Mouse (Mus musculus) erythroid progenitor cell, adult 5-6 weeks (primary cell): ENCODE results near the gene Tnfsf13. TPM values are rescaled to one million over a fixed set of nuclear protein-coding genes. Genes with fewer than 3 reads are reported as not detected.

Source experiments
- ATAC-seq: replicated peaks from 2 replicates; pipeline ENCODE4 v1.8.0; 2016; ENCODE audit warnings: moderate number of reproducible peaks, mild to moderate bottlenecking, moderate TSS enrichment, inconsistent platforms; ENCODE audit not compliant: poor library complexity, low FRiP score, severe bottlenecking
- total RNA-seq, 2 experiments: library from RNA; stranded (forward) in 1 of 2; stranded (reverse) in 1 of 2; fragments of 150-400 nt in 1 of 2; fragments of 186-747, 209-891 nt in 1 of 2; gene quantifications; 2 replicates each; pipeline versions ENCODE4 v1.2.3 to v1.2.4; 2015 to 2017; ENCODE audit warnings: low replicate concordance in 2 of 2

Gene Tnfsf13
- total RNA-seq, 2 experiments from 2014 or later, result not detected

DNA sequence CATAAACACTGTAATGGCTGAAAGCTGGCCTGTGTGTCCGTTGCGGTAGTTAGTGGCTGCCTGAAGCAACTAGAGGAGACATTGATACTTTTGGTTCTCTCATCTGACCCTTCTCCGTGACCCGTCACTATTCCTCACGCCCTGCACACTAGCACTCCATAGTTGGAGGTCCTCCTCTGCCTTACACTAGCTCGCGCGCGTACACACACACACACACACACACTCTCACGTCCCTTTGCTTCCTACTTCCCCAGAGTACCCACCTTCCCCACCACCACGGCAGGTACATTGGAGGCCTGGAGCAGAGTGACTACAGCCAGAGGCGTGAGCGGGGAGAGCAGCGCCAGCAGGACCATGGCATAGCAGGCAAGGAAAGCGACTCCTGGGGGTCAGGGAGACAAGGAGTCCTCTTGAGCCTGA, 28.1 kb downstream of the Tnfsf13 start:
- ATAC-seq, result no peak

DNA sequence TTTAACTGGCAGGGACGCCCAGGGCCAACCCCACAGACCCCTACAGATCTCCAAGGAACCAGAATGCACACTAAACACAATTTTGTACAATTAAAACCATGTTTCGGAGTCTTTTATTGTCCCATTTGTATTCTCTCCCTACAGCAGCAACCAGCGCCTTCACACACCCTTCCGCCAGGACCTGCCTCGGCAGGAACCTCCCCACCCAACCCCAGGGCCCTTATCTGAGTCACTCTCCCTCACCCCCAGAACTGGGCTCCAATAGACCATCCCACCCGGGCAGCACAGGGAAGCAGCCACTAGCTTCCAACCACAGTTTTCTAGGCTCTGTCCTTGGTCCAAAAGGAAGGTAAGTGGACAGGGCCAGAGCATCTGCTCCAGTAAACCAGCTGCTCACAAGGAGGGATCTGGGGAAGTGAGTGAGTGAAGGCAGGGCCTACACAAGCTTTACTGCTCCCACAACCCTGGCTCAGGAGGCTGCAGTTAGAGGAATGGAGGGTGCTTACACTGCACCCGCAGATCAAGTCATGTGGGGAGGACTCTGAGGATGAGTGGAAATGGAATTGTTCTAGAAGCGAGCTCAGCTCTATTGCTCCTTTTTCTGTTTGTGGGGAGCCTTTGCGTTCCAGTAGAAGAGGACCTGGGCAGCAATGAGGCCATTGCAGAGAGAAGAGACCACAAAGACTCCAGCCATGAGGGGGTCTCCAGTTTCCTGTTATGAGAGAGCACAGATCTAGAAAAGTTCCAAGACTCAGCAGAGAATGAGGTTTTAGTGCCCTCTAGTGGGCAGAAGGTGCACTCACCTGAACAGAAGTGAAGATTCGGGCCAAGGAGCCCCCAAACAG, 28.7 kb downstream of the Tnfsf13 start:
- peak; percentile 57 for ATAC-seq

DNA sequence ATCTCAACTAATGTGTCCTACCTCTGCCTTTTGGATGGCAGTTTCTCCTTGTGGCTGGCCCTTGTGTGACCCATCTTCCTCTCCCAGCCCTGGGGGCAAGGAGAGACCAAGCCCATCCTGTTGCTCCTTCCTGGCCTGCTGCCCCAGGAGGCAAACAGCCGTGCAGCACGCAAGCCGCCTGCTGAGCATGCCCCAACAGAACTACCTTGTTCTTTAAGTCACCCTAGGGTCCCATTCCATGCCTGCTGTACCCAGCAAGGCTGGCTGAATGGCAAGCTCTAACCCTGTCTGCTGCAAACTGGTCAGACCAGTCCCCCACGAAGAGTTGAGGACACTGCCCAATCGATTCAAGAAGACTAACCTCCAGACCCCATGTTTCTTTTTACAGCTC, 29.5 kb downstream of the Tnfsf13 start:
- no peak for ATAC-seq

GRCm38 (mm10) chr11:69655264-69656064, 30.1 kb downstream of the Tnfsf13 start, which contains the start of gene Sox15:
Gene Sox15 (plus strand): TSS chr11:69655314.
- peak; percentile 57 for ATAC-seq

GRCm38 (mm10) chr11:69654760-69655159, 30.8 kb downstream of the Tnfsf13 start:
- no peak for ATAC-seq

DNA sequence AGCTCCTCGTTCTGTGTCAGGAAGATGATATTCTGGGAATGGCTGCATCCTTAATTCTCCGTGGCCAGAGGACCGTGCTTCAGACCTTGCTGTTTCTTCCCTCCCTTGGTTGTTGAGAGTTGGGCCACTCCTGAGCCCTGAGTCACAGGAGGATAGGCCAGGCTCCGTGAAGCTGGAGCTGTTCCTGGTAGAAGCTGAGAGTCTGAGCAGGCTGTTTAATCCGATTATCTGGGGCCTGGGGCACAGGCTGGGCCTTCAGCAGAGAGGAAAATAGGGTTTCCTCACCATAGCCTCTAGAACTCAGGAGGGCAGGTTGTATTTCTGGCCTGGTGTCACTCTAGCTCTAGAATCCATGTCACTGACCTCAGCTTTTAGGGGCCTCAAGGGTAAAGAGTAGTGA, 32.2 kb downstream of the Tnfsf13 start:
- ATAC-seq, result no peak

DNA sequence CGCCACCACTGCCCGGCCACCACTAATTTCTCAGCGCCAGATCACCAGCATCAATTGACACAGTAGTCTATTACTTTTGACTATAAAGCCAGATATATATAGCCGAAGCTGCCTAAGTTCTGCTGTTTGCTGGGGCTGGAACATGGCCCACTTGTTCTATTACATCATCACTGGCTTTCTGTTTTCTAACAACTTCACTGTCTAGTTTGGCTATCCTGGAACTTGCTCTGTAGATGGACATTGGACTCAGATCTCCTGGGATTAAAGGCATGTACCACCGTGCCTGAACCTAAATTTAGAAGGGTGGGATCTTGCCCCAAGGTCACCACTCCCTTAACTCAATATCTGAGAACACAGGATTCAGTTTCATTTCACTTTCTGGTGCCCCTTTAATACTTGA, 39.7 kb downstream of the Tnfsf13 start:
- ATAC-seq, result no peak

- ATAC-seq, result no peak
Measured at GRCm38 (mm10) chr11:69635471-69635870, 50.1 kb downstream of the Tnfsf13 start.

DNA sequence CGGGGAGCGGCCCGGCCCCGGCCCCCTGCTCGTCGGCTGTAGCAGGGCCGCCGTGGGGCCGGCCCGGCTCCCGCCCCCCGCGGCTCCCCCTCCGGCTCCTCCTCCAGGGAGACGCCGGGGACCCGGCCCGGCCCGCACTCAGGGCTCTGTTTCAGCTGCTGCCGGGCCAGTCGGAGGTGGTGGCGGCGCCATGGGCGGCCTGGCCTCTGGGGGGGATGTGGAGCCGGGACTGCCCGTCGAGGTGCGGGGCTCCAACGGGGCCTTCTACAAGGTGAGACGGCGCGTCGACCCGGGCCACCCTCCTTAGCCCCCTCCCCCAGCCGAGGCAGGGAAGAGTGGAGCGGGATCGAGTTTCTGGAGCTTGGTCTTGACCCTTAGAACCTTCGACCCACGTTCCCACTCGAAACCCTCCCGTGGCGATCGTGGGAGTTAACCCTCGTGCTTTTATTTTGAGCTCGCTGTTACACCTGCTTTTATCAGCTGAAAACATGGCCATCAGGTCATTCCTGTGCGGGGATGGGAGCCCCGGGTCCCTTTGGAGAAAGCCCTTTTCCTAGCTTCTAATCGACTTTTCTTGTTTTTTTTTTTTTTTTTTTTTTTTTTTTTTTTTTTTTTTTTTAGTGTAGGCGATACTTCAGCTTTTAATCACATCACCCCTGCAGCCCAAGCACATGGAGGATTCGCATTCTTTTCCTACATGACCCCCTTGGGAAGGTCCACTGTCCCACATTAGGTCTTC, 52.3 kb downstream of the Tnfsf13 start:
- ATAC-seq, result peak; percentile 43

Other genes starting within 250 kb of the Tnfsf13 start
Only the 30 nearest of the 35 such genes appear.
- not detected in 2 replicates for gene Dnah2, start 136.7 kb downstream of the Tnfsf13 start, total RNA-seq (2015; ENCODE audit: low replicate concordance)
- 0.13 TPM in 1 of 2 replicates, not detected in the other for gene Dnah2, start 136.7 kb downstream of the Tnfsf13 start, total RNA-seq (2017; ENCODE audit: low replicate concordance)
- 2.5 and 2.9 TPM in 2 replicates for gene Efnb3, start 125.6 kb downstream of the Tnfsf13 start, total RNA-seq (2015; ENCODE audit: low replicate concordance)
- gene Efnb3, start 125.6 kb downstream of the Tnfsf13 start, total RNA-seq (2017; ENCODE audit: low replicate concordance), result 0.77 and 1.1 TPM in 2 replicates
- 13.8 and 48.3 TPM in 2 replicates for gene Wrap53, start 105.5 kb downstream of the Tnfsf13 start, total RNA-seq (2015; ENCODE audit: low replicate concordance)
- gene Wrap53, start 105.5 kb downstream of the Tnfsf13 start, total RNA-seq (2017; ENCODE audit: low replicate concordance), result 13.5 and 18.4 TPM in 2 replicates
- 38.2 and 75.9 TPM in 2 replicates for gene Trp53, start 105.4 kb downstream of the Tnfsf13 start, total RNA-seq (2015; ENCODE audit: low replicate concordance)
- gene Trp53, start 105.4 kb downstream of the Tnfsf13 start, total RNA-seq (2017; ENCODE audit: low replicate concordance), result 12.2 TPM in 2 replicates
- gene Atp1b2, start 79.8 kb downstream of the Tnfsf13 start, total RNA-seq (2015; ENCODE audit: low replicate concordance), result 20.9 and 36.5 TPM in 2 replicates
- 3.5 and 4.5 TPM in 2 replicates for gene Atp1b2, start 79.8 kb downstream of the Tnfsf13 start, total RNA-seq (2017; ENCODE audit: low replicate concordance)
- gene Shbg, start 67.9 kb downstream of the Tnfsf13 start, total RNA-seq (2015; ENCODE audit: low replicate concordance), result not detected in 2 replicates
- gene Shbg, start 67.9 kb downstream of the Tnfsf13 start, total RNA-seq (2017; ENCODE audit: low replicate concordance), result not detected in 2 replicates
- gene Sat2, start 63.8 kb downstream of the Tnfsf13 start, total RNA-seq (2015; ENCODE audit: low replicate concordance), result not detected in 2 replicates
- not detected in 2 replicates for gene Sat2, start 63.8 kb downstream of the Tnfsf13 start, total RNA-seq (2017; ENCODE audit: low replicate concordance)
- 18.0 and 24.9 TPM in 2 replicates for gene Fxr2, start 52.8 kb downstream of the Tnfsf13 start, total RNA-seq (2015; ENCODE audit: low replicate concordance)
- gene Fxr2, start 52.8 kb downstream of the Tnfsf13 start, total RNA-seq (2017; ENCODE audit: low replicate concordance), result 42.4 and 44.2 TPM in 2 replicates
- gene Sox15, start 30.5 kb downstream of the Tnfsf13 start, total RNA-seq (2015; ENCODE audit: low replicate concordance), result not detected in 2 replicates
- gene Sox15, start 30.5 kb downstream of the Tnfsf13 start, total RNA-seq (2017; ENCODE audit: low replicate concordance), result not detected in 2 replicates
- gene Mpdu1, start 23.1 kb downstream of the Tnfsf13 start, total RNA-seq (2015; ENCODE audit: low replicate concordance), result 12.2 and 16.2 TPM in 2 replicates
- 17.7 and 28.4 TPM in 2 replicates for gene Mpdu1, start 23.1 kb downstream of the Tnfsf13 start, total RNA-seq (2017; ENCODE audit: low replicate concordance)
- 65.0 and 66.7 TPM in 2 replicates for gene Cd68, start 19.6 kb downstream of the Tnfsf13 start, total RNA-seq (2015; ENCODE audit: low replicate concordance)
- gene Cd68, start 19.6 kb downstream of the Tnfsf13 start, total RNA-seq (2017; ENCODE audit: low replicate concordance), result 39.1 and 47.7 TPM in 2 replicates
- gene Eif4a1, start 13.4 kb downstream of the Tnfsf13 start, total RNA-seq (2015; ENCODE audit: low replicate concordance), result 233 and 247 TPM in 2 replicates
- gene Eif4a1, start 13.4 kb downstream of the Tnfsf13 start, total RNA-seq (2017; ENCODE audit: low replicate concordance), result 229 and 230 TPM in 2 replicates
- 32.3 and 41.8 TPM in 2 replicates for gene Senp3, start 3.7 kb downstream of the Tnfsf13 start, total RNA-seq (2015; ENCODE audit: low replicate concordance)
- 24.8 and 43.4 TPM in 2 replicates for gene Senp3, start 3.7 kb downstream of the Tnfsf13 start, total RNA-seq (2017; ENCODE audit: low replicate concordance)
- gene Tnfsf12, start 10.1 kb upstream of the Tnfsf13 start, total RNA-seq (2015; ENCODE audit: low replicate concordance), result 1.3 and 7.2 TPM in 2 replicates
- gene Tnfsf12, start 10.1 kb upstream of the Tnfsf13 start, total RNA-seq (2017; ENCODE audit: low replicate concordance), result not detected in 2 replicates
- gene Tnfsfm13, start 10.3 kb upstream of the Tnfsf13 start, total RNA-seq (2015; ENCODE audit: low replicate concordance), result 1.8 TPM in 1 of 2 replicates, not detected in the other
- 6.4 and 9.4 TPM in 2 replicates for gene Tnfsfm13, start 10.3 kb upstream of the Tnfsf13 start, total RNA-seq (2017; ENCODE audit: low replicate concordance)
- gene Polr2a, start 72.9 kb upstream of the Tnfsf13 start, total RNA-seq (2015; ENCODE audit: low replicate concordance), result 124 and 145 TPM in 2 replicates
- gene Polr2a, start 72.9 kb upstream of the Tnfsf13 start, total RNA-seq (2017; ENCODE audit: low replicate concordance), result 131 and 162 TPM in 2 replicates
- gene Slc35g3, start 76.2 kb upstream of the Tnfsf13 start, total RNA-seq (2015; ENCODE audit: low replicate concordance), result not detected in 2 replicates
- gene Slc35g3, start 76.2 kb upstream of the Tnfsf13 start, total RNA-seq (2017; ENCODE audit: low replicate concordance), result not detected in 2 replicates
- 2.9 and 3.8 TPM in 2 replicates for gene Zbtb4, start 80.1 kb upstream of the Tnfsf13 start, total RNA-seq (2015; ENCODE audit: low replicate concordance)
- 0.77 and 3.0 TPM in 2 replicates for gene Zbtb4, start 80.1 kb upstream of the Tnfsf13 start, total RNA-seq (2017; ENCODE audit: low replicate concordance)
- gene Chrnb1, start 110.2 kb upstream of the Tnfsf13 start, total RNA-seq (2015; ENCODE audit: low replicate concordance), result not detected in 2 replicates
- gene Chrnb1, start 110.2 kb upstream of the Tnfsf13 start, total RNA-seq (2017; ENCODE audit: low replicate concordance), result 0.77 TPM in 1 of 2 replicates, not detected in the other
- not detected in 2 replicates for gene Fgf11, start 116.1 kb upstream of the Tnfsf13 start, total RNA-seq (2015; ENCODE audit: low replicate concordance)
- not detected in 2 replicates for gene Fgf11, start 116.1 kb upstream of the Tnfsf13 start, total RNA-seq (2017; ENCODE audit: low replicate concordance)
- not detected in 2 replicates for gene Tmem102, start 119.8 kb upstream of the Tnfsf13 start, total RNA-seq (2015; ENCODE audit: low replicate concordance)
- not detected in 2 replicates for gene Tmem102, start 119.8 kb upstream of the Tnfsf13 start, total RNA-seq (2017; ENCODE audit: low replicate concordance)
- gene Gm39566, start 129.5 kb upstream of the Tnfsf13 start, total RNA-seq (2015; ENCODE audit: low replicate concordance), result not detected in 2 replicates
- not detected in 2 replicates for gene Gm39566, start 129.5 kb upstream of the Tnfsf13 start, total RNA-seq (2017; ENCODE audit: low replicate concordance)
- gene Spem2, start 132.7 kb upstream of the Tnfsf13 start, total RNA-seq (2015; ENCODE audit: low replicate concordance), result not detected in 2 replicates
- gene Spem2, start 132.7 kb upstream of the Tnfsf13 start, total RNA-seq (2017; ENCODE audit: low replicate concordance), result not detected in 2 replicates
- not detected in 2 replicates for gene Spem1, start 136.4 kb upstream of the Tnfsf13 start, total RNA-seq (2015; ENCODE audit: low replicate concordance)
- gene Spem1, start 136.4 kb upstream of the Tnfsf13 start, total RNA-seq (2017; ENCODE audit: low replicate concordance), result not detected in 2 replicates
- gene Nlgn2, start 152.0 kb upstream of the Tnfsf13 start, total RNA-seq (2015; ENCODE audit: low replicate concordance), result 0.72 and 0.84 TPM in 2 replicates
- 0.08 and 0.26 TPM in 2 replicates for gene Nlgn2, start 152.0 kb upstream of the Tnfsf13 start, total RNA-seq (2017; ENCODE audit: low replicate concordance)
- gene Tmem256, start 152.7 kb upstream of the Tnfsf13 start, total RNA-seq (2015; ENCODE audit: low replicate concordance), result 258 and 276 TPM in 2 replicates
- 123 and 303 TPM in 2 replicates for gene Tmem256, start 152.7 kb upstream of the Tnfsf13 start, total RNA-seq (2017; ENCODE audit: low replicate concordance)
- 24.9 and 26.0 TPM in 2 replicates for gene Plscr3, start 160.6 kb upstream of the Tnfsf13 start, total RNA-seq (2015; ENCODE audit: low replicate concordance)
- gene Plscr3, start 160.6 kb upstream of the Tnfsf13 start, total RNA-seq (2017; ENCODE audit: low replicate concordance), result 15.1 and 27.7 TPM in 2 replicates
- gene Tnk1, start 172.9 kb upstream of the Tnfsf13 start, total RNA-seq (2015; ENCODE audit: low replicate concordance), result 5.9 and 6.8 TPM in 2 replicates
- 7.3 and 8.1 TPM in 2 replicates for gene Tnk1, start 172.9 kb upstream of the Tnfsf13 start, total RNA-seq (2017; ENCODE audit: low replicate concordance)
- gene Tmem95, start 192.2 kb upstream of the Tnfsf13 start, total RNA-seq (2015; ENCODE audit: low replicate concordance), result not detected in 2 replicates
- not detected in 2 replicates for gene Tmem95, start 192.2 kb upstream of the Tnfsf13 start, total RNA-seq (2017; ENCODE audit: low replicate concordance)
- gene Kctd11, start 195.6 kb upstream of the Tnfsf13 start, total RNA-seq (2015; ENCODE audit: low replicate concordance), result 0.72 and 0.84 TPM in 2 replicates
- gene Kctd11, start 195.6 kb upstream of the Tnfsf13 start, total RNA-seq (2017; ENCODE audit: low replicate concordance), result 0.13 TPM in 1 of 2 replicates, not detected in the other